Mouse (Mus musculus) left cerebral cortex, adult 8-10 months (tissue): ENCODE results near the gene Phf24. TPM values are rescaled to one million over a fixed set of nuclear protein-coding genes. Genes with fewer than 3 reads are reported as not detected.

ENCODE experiments used
- DNase-seq, 2 experiments: peaks; one replicate each; pipeline ENCODE4 v3.0.0; 2022; ENCODE audit warnings: low spot score in 2 of 2
- total RNA-seq, 4 experiments: library from RNA; stranded (reverse); gene quantifications; 2 replicates each; pipeline ENCODE4 v1.2.4; 2022

The Phf24 gene
- total RNA-seq, 4 experiments from 2014 or later: 321 to 373 (median 328) TPM

DNA sequence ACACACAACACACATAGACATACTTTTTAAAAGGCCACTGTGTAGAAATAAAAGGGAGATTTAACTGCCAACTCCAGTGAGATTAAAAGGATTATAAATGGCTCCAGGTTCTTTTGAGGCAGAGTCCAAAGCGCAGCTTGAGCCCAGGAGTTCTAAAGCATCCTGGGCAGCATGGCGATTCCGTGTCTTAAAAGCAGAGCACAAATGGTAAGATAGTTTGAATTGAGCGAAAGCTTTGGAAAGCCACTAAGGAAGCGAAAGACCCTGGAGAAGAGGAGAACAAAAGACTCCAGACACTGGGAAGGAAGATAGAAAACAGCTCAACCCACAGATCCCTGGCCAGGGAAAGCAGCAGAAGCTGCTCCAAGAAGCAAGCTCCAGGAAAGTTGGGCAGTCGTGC lies 11.5 kb upstream of the Phf24 start:
- DNase-seq: no peak

DNA sequence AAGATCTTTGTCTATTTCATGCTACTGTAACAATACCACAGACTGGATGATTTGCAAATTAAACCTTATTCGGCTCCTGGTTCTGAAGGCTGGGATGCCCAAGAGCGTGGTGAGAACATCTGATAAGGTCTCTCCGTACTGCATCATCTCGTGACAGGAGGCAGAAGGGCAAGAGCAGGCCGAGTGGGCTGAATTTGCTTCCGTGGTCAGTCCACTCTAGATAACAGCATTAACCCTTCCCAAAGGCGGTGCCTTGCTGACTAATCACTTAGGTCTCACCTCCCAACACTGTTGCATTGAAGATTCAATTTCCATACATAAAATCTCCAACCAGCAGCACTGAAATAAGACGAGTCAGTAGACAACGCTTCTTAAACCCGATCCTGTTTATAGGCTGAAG lies 3.1 kb upstream of the Phf24 start:
- no peak for DNase-seq

GRCm38 (mm10) chr4:42915311-42915710 lies 1.1 kb upstream of the Phf24 start:
- no peak for DNase-seq

GRCm38 (mm10) chr4:42915966-42916365 lies 494 bp upstream of the Phf24 start:
- DNase-seq: no peak

- no peak for DNase-seq
Observed at GRCm38 (mm10) chr4:42917402-42917774, 928 bp downstream of the Phf24 start.

DNA sequence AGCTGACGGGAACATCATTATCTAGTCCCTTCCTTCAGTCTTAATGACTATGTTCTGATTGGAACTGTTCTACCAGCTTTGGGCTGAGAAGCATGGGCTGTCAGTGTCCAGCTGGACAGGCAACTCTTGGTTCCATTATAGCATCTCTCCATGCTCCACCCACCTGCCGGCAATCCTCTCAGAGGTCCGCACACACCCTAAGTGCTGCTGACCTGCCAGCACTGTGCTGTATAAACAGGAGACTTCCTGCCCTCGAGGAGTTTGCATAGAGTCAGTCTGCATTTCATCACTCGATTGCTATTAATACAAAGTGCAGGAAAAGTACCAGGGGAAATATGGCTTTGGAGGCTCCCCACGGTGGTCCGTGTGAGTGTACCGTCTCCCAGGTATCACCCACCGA lies 4.3 kb downstream of the Phf24 start:
- DNase-seq: no peak

GRCm38 (mm10) chr4:42921536-42921935 lies 5.1 kb downstream of the Phf24 start:
- peak in 1 of 2 experiments; percentile 80 for DNase-seq

DNA sequence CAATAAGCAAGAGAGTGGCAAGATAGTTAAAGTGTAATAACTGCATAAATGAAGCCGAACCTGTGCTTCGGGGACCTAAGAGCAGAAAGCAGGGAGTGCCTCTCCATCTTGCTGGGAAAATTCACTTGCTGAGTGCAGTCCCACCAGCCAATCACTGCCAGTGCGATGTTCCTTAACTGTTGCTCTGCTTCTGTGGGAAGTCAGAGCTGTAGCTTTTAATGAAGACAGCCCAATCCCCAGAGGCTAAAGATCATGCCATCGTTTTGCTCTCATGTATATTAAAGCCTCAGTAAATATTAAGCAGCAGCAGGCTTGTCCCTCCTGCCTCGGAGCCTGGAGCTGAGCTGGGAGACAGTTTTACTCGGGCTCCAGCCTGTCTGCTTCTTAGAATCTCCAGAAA lies 5.6 kb downstream of the Phf24 start:
- no peak for DNase-seq

DNA sequence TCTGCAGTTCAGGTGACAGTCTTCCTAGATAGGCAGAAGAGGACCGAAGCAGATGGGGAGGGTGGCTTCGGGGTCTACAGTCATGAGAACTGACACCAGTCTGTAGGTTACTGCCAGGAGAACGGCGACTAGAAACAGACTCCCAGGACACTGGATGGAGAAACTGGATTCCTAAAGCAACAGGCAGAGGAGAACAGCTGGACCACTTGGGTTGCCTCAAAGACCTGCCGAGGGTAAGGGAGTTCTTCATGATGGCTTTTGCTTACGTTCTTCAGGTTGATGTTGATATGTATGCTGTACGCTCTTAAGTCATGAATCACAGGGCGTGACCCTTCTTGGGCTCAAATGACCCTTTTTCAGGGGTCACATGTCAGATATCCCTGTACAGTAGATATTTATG lies 6.0 kb downstream of the Phf24 start:
- DNase-seq: no peak

DNA sequence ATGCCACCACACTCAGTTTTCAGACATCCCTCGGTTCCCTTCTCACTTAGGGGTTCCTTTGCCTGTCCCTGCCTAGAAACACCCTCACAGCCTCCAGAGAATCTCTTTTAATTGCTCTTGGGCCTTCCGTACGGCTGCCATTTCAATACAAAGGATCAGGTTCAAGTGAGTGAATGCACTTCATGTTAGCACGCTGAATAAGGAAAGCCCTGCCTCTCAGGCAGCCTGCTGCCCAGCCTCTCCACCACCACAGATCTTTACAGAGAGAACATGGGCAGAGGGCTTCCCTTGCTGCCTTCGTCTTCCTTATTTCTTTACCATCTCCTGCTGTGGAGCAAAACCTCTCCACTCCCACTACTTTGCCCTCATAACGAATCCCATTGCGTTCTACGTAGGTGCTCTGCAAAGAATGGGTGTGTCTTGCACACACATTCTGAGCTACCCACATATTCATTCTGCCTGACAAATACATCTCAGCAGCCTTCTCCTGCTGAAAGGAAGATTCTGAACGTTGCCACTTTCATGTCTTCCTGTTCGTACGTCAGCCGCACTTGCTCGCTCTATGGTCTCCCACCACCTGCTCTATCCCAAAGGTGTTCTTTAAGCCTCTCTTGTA lies 7.7 kb downstream of the Phf24 start:
- DNase-seq: no peak

- no peak for DNase-seq
Observed at GRCm38 (mm10) chr4:42928209-42928608, 11.7 kb downstream of the Phf24 start.

- no peak for DNase-seq
Observed at GRCm38 (mm10) chr4:42928952-42929351, 12.5 kb downstream of the Phf24 start.

GRCm38 (mm10) chr4:42932229-42932969 lies 15.9 kb downstream of the Phf24 start:
- DNase-seq: no peak

DNA sequence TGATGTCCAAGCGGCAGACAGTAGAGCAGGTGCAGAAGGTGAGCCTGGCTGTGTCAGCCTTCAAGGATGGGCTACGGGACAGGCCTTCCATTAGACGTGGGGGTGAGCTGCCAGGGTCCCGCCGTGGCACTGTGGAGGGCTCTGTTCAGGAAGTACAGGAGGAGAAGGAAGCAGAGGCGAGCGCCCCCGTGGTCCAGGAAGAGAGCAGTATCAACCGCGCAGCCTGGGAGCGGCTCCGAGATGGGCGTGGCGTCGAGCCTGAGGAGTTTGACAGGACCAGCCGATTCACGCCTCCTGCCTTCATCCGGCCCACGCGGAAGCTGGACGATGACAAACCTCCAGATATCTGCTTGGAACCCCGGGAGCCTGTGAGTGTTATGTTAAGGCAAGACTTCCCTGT lies 17.2 kb downstream of the Phf24 start:
- DNase-seq: peak in 1 of 2 experiments; percentile 37

GRCm38 (mm10) chr4:42941396-42941795 lies 24.9 kb downstream of the Phf24 start:
- peak in 1 of 2 experiments; percentile 19 for DNase-seq

GRCm38 (mm10) chr4:42943341-42943740 lies 26.9 kb downstream of the Phf24 start:
- DNase-seq: no peak

GRCm38 (mm10) chr4:42944185-42944584 lies 27.7 kb downstream of the Phf24 start:
- peak in 1 of 2 experiments; percentile 23 for DNase-seq

- DNase-seq: no peak
Observed at GRCm38 (mm10) chr4:42945043-42945442, 28.6 kb downstream of the Phf24 start.

DNA sequence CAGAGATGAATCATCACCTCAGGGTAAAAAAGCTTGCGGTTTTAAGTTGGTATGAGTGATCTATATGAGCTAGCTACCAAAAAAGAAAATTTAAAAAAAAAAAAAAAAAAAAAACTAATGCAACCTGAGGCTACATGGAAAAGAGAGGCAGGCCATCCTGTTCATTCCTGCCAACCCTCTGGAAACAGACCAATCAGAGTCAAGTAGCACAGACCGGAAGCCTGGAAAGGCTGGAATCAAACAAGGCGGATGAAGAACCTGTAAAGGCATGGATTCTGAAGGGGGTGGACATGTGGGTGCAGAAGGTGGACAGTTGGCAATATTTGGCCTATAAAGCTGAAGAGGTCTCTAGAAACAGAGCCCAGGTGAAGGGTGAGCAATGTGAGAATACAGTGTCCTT lies 29.0 kb downstream of the Phf24 start:
- DNase-seq: no peak

DNA sequence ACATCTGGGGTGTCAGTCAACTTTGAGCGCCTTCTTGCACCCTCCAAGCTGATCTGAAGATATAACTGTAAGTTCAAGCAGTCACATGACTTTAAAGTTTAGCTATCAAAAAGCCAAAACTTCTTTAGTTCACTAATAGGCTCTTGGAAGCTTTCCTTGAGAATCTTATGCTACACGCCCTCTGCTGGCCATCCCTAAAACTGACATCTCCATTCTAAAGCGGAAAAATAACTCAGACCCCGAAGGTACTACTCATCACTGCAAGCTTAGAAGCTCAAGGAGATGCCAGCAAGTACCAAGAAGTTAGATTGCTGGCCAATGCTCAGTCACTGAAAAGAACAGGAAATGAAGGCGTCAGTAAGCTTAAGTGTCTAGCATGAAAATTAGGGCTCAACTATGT lies 29.5 kb downstream of the Phf24 start:
- peak in 1 of 2 experiments; percentile 55 for DNase-seq

DNA sequence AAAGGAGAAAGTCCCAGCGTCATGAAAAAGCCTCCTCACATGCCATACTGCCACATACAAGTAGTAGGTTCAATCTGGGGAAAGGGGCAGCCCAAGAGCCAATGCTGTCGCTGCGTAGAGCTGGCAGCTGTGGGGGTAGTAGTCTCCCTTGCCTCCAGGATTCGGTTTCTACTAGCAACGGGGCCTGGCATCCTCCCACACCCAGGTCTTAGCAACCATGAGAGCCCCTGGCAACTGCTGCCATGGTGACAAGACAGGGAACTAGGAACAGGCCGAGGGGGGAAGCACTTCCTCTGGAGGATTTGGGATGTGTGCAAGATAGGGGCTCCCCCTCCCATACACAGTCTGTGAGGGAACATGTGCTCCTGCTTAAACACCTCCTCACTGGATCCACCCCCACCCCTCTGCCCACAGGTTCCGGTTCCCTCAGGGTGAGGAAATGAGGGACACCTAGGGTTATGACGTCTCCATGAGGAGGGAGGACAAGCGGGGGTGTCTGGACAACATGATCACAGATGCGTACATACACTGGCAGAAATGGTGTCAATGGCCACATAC lies 30.4 kb downstream of the Phf24 start:
- DNase-seq: peak; percentile 67 to 95

DNA sequence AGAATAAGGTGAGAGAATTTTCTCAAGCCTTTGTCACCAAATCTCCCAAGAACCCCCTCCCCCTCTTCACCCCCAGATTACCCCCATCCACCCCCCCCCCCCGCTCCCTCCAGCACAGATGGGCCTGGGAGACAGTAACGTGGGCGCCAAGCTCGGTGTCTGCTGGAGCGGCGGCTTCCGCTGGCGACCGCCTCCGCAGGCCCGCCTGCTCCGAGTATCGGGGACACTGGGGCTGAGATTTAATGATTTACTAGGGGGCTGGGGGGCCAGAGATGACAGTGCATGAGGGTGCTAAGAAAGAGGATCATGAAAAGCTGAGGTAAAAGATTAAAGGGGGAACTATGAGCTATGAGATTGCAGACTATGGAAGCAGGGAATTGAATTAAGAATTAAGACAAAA lies 32.1 kb downstream of the Phf24 start:
- DNase-seq: no peak
